Mouse (Mus musculus): Measurements from ENCODE around the gene Eif2ak4. TPM values are rescaled to one million over a fixed set of nuclear protein-coding genes. Genes with fewer than 3 reads are reported as not detected.

Gene Eif2ak4
- total RNA-seq, 2 experiments from 2014 or later, result 20.2 to 21.2 TPM

- intact Hi-C loops (cut with DNase I), result no loop called here
- DNase-seq (ENCODE audit: low spot score in 2 of 2), result no peak
These were observed 106.6 kb downstream of the Eif2ak4 start for GRCm38 (mm10) chr2:118495024-118495423.

- intact Hi-C loops (cut with DNase I), result no loop called here
- no peak for DNase-seq (ENCODE audit: low spot score in 2 of 2)
These were observed 109.5 kb downstream of the Eif2ak4 start for GRCm38 (mm10) chr2:118497890-118498289.

GRCm38 (mm10) chr2:118498476-118498875, 110.1 kb downstream of the Eif2ak4 start:
- intact Hi-C loops (cut with DNase I), result no loop called here
- DNase-seq (ENCODE audit: low spot score in 2 of 2), result no peak

- DNase-seq (ENCODE audit: low spot score in 2 of 2), result peak in 1 of 2 experiments; percentile 65
- intact Hi-C loops (cut with DNase I), result no loop called here
These were observed 110.9 kb downstream of the Eif2ak4 start for GRCm38 (mm10) chr2:118499135-118499961.

GRCm38 (mm10) chr2:118500191-118500590, 111.8 kb downstream of the Eif2ak4 start:
- DNase-seq (ENCODE audit: low spot score in 2 of 2), result no peak

GRCm38 (mm10) chr2:118507126-118507525, 118.7 kb downstream of the Eif2ak4 start:
- no peak for DNase-seq (ENCODE audit: low spot score in 2 of 2)
- intact Hi-C loops (cut with DNase I), result no loop called here

More at GRCm38 (mm10) chr2:118500191-118500590, 111.8 kb downstream of the Eif2ak4 start:
- intact Hi-C loops (cut with DNase I), result no loop called here

- intact Hi-C loops (cut with DNase I), result no loop called here
These were observed 121.4 kb downstream of the Eif2ak4 start for GRCm38 (mm10) chr2:118509688-118510446.

GRCm38 (mm10) chr2:118510447-118511310, 122.3 kb downstream of the Eif2ak4 start:
- intact Hi-C loops (cut with DNase I), result no loop called here
- peak; percentile 78 to 85 for DNase-seq (ENCODE audit: low spot score in 2 of 2)

More at GRCm38 (mm10) chr2:118509688-118510446, 121.4 kb downstream of the Eif2ak4 start:
- no peak for DNase-seq (ENCODE audit: low spot score in 2 of 2)

GRCm38 (mm10) chr2:118511779-118512417, 123.5 kb downstream of the Eif2ak4 start:
- intact Hi-C loops (cut with DNase I), result no loop called here
- no peak for DNase-seq (ENCODE audit: low spot score in 2 of 2)

- DNase-seq (ENCODE audit: low spot score in 2 of 2), result no peak
- intact Hi-C loops (cut with DNase I), result no loop called here
These were observed 124.3 kb downstream of the Eif2ak4 start for GRCm38 (mm10) chr2:118512418-118513377.

GRCm38 (mm10) chr2:118520042-118520933, 131.9 kb downstream of the Eif2ak4 start:
- peak in 1 of 2 experiments; percentile 56 for DNase-seq (ENCODE audit: low spot score in 2 of 2)

GRCm38 (mm10) chr2:118522265-118522664, 133.8 kb downstream of the Eif2ak4 start:
- no peak for DNase-seq (ENCODE audit: low spot score in 2 of 2)
- intact Hi-C loops (cut with DNase I), result no loop called here

More at GRCm38 (mm10) chr2:118520042-118520933, 131.9 kb downstream of the Eif2ak4 start:
- intact Hi-C loops (cut with DNase I), result no loop called here

GRCm38 (mm10) chr2:118523163-118523730, 134.8 kb downstream of the Eif2ak4 start:
- no peak for DNase-seq (ENCODE audit: low spot score in 2 of 2)

GRCm38 (mm10) chr2:118524811-118525210, 136.4 kb downstream of the Eif2ak4 start:
- DNase-seq (ENCODE audit: low spot score in 2 of 2), result no peak
- intact Hi-C loops (cut with DNase I), result no loop called here

More at GRCm38 (mm10) chr2:118523163-118523730, 134.8 kb downstream of the Eif2ak4 start:
- intact Hi-C loops (cut with DNase I), result no loop called here

All from left cerebral cortex, postnatal 25 days (tissue).